Comparison of ENCODE assay signal across 17 mouse cellular contexts in genomic region chr2:156641141-156641540, GRCm38 (mm10).
"Had no signal": no experiment of that assay in that cellular context is flagged by ENCODE, and none has a peak within 500 bp of the region (broad histone marks: within the 10 kb centered on the region; RNA-seq: fewer than 3 reads in every experiment).

No protein-coding gene starts in this region.

- H3K4me2 ChIP-seq: lung, embryonic 15.5 days; midbrain, embryonic 11.5 days; midbrain, embryonic 13.5 days; midbrain, embryonic 15.5 days; neural tube, embryonic 12.5 days; stomach, embryonic 15.5 days had no signal

- H3K9ac ChIP-seq: lung, embryonic 15.5 days; midbrain, embryonic 13.5 days; midbrain, embryonic 15.5 days; neural tube, embryonic 12.5 days; stomach, embryonic 15.5 days had no signal

- H3K36me3 ChIP-seq: lung, embryonic 15.5 days; midbrain, embryonic 13.5 days; midbrain, embryonic 15.5 days; neural tube, embryonic 12.5 days; stomach, embryonic 15.5 days had no signal

- H3K27ac ChIP-seq: lung, embryonic 15.5 days; macrophage; midbrain, embryonic 13.5 days; midbrain, embryonic 15.5 days; neural tube, embryonic 12.5 days; stomach, embryonic 15.5 days; stomach, postnatal 0 days had no signal

- DNase-seq: lung, adult 2 months; lung, postnatal 14 days; lung, postnatal 36 days; right cerebral cortex, postnatal 14 days; thymus, adult 2 months; thymus, postnatal 25 days; thymus, postnatal 4 days had no signal

- H3K4me3 ChIP-seq: lung, embryonic 15.5 days; megakaryocyte, embryonic 14.5 days; midbrain, embryonic 13.5 days; midbrain, embryonic 15.5 days; neural tube, embryonic 12.5 days; stomach, embryonic 15.5 days had no signal

- H3K9me3 ChIP-seq: lung, embryonic 15.5 days; midbrain, embryonic 13.5 days; midbrain, embryonic 15.5 days; neural tube, embryonic 12.5 days; stomach, embryonic 15.5 days had no signal

- H3K4me1 ChIP-seq: lung, embryonic 15.5 days; megakaryocyte, embryonic 14.5 days; midbrain, embryonic 15.5 days; neural tube, embryonic 12.5 days; stomach, embryonic 15.5 days had no signal

- H3K27me3 ChIP-seq: lung, embryonic 15.5 days; midbrain, embryonic 13.5 days; midbrain, embryonic 15.5 days; neural tube, embryonic 12.5 days; stomach, embryonic 15.5 days had no signal

- ATAC-seq: lung, postnatal 0 days; midbrain, embryonic 13.5 days; midbrain, embryonic 15.5 days had no signal
